Mouse (Mus musculus): ENCODE measurements around the gene Snx13.

Gene Snx13

GRCm38 (mm10) chr12:35046999-35047319 lies at the start of gene Snx13:
TSS of gene Snx13 (plus strand) at chr12:35047186.
- in situ Hi-C loops (cut with MboI, MseI), result no loop called here

GRCm38 (mm10) chr12:34997597-34998182 lies 49.3 kb upstream of the Snx13 start:
- in situ Hi-C loops (cut with MboI, MseI), result no loop called here

GRCm38 (mm10) chr12:34998778-34999467 lies 48.1 kb upstream of the Snx13 start:
- in situ Hi-C loops (cut with MboI, MseI), result no loop called here

- in situ Hi-C loops (cut with MboI, MseI), result no loop called here
Measured at GRCm38 (mm10) chr12:35000323-35000722, 46.7 kb upstream of the Snx13 start.

GRCm38 (mm10) chr12:35005748-35006147 lies 41.2 kb upstream of the Snx13 start:
- in situ Hi-C loops (cut with MboI, MseI), result no loop called here

- in situ Hi-C loops (cut with MboI, MseI), result no loop called here
Measured at GRCm38 (mm10) chr12:35007851-35008250, 39.1 kb upstream of the Snx13 start.

GRCm38 (mm10) chr12:35008340-35009137 lies 38.4 kb upstream of the Snx13 start:
- in situ Hi-C loops (cut with MboI, MseI), result no loop called here

GRCm38 (mm10) chr12:35011462-35011861 lies 35.5 kb upstream of the Snx13 start:
- in situ Hi-C loops (cut with MboI, MseI), result no loop called here

GRCm38 (mm10) chr12:35013950-35014349 lies 33.0 kb upstream of the Snx13 start:
- in situ Hi-C loops (cut with MboI, MseI), result no loop called here

- in situ Hi-C loops (cut with MboI, MseI), result no loop called here
Measured at GRCm38 (mm10) chr12:35016056-35016455, 30.9 kb upstream of the Snx13 start.

- in situ Hi-C loops (cut with MboI, MseI), result no loop called here
Measured at GRCm38 (mm10) chr12:35016481-35017250, 30.3 kb upstream of the Snx13 start.

GRCm38 (mm10) chr12:35018679-35019237 lies 28.2 kb upstream of the Snx13 start:
- in situ Hi-C loops (cut with MboI, MseI), result no loop called here

- in situ Hi-C loops (cut with MboI, MseI), result no loop called here
Measured at GRCm38 (mm10) chr12:35021285-35021684, 25.7 kb upstream of the Snx13 start.

- in situ Hi-C loops (cut with MboI, MseI), result no loop called here
Measured at GRCm38 (mm10) chr12:35022066-35022465, 24.9 kb upstream of the Snx13 start.

- in situ Hi-C loops (cut with MboI, MseI), result no loop called here
Measured at GRCm38 (mm10) chr12:35025916-35026432, 21.0 kb upstream of the Snx13 start.

- in situ Hi-C loops (cut with MboI, MseI), result no loop called here
Measured at GRCm38 (mm10) chr12:35027533-35027932, 19.5 kb upstream of the Snx13 start.

- in situ Hi-C loops (cut with MboI, MseI), result no loop called here
Measured at GRCm38 (mm10) chr12:35038668-35039570, 8.1 kb upstream of the Snx13 start.

- in situ Hi-C loops (cut with MboI, MseI), result no loop called here
Measured at GRCm38 (mm10) chr12:35039571-35039936, 7.4 kb upstream of the Snx13 start.

- in situ Hi-C loops (cut with MboI, MseI), result no loop called here
Measured at GRCm38 (mm10) chr12:35041964-35042363, 5.0 kb upstream of the Snx13 start.

GRCm38 (mm10) chr12:35046310-35046998 lies 532 bp upstream of the Snx13 start:
- in situ Hi-C loops (cut with MboI, MseI), result no loop called here

Data from T-helper 2 cell (primary cell).